Mouse (Mus musculus) hindlimb bud, embryonic 11.5 days (tissue): ENCODE measurements around the gene Gpr107.

Source experiments
- DNase-seq: peaks from one replicate; pipeline ENCODE4 v3.0.0-alpha.2; 2012; ENCODE audit warnings: low read depth, low spot score; ENCODE audit errors: extremely low spot score

The Gpr107 gene

DNA sequence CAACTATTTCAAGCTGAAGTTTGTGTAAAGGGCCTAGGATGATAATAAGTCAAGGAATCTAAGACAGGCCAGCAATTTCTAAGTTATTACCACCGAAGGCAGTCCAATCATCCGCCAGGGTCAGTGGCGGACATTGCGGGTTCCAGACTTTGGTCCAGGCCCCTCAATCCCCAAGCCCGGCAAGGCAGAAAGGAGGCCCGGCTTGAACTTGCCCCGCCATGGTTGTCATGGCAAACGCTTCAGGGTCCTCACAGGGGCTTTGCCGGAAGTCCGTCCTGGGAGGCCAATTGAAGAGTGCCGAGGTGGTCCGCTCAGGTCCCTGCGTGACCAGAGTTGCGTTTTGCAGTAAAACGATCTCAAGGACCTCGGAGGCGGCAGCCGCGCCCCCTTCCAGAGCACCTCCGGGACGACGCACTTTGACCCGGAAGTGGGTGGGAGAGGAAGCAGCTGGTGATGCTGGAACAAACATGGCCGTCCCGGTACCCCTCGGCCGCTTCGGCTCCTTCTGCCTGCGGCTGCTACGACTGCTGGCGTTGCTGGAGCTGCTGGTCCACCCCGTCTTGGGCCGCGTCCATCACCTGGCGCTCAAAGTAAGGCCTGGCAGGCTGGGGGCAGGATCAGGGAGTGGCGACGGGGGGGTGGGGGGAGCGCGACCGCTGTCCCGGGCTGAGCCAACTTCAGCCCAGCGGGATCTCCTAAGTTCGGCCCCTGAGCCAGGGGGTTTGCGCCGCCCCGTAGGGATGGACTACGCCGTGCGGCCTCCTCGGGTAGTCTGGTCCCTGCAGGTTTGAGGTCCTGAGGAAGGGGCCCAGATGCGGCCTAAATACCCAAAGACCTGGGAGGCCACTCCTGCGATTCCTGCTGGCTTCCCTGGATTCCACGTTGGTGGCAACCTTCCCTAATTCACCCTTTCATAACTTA, at the start of gene Gpr107:
Gene Gpr107, plus strand, starts transcription at position 425 of the 921 bp plus-strand sequence.
- peak; percentile 70 for DNase-seq

DNA sequence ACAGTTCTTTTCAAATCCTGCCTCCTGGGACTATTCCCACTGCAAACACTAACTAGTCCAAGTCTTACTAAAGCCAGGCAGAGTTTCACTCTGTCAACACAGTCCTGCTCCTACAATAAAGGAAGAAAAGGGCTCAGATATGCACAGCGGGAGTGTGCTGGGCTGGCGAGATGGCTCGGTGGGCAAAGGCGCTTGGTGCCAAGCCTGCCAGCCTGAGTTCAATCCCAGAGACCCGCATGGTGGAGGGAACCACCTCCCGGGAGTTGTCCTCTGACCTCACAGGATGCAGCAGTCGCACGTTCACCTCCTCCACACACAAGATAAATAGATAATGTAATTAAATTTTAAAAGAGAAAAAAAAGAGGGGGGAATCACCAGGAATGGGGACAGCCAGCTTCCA, 48.8 kb upstream of the Gpr107 start:
- DNase-seq = no peak

DNA sequence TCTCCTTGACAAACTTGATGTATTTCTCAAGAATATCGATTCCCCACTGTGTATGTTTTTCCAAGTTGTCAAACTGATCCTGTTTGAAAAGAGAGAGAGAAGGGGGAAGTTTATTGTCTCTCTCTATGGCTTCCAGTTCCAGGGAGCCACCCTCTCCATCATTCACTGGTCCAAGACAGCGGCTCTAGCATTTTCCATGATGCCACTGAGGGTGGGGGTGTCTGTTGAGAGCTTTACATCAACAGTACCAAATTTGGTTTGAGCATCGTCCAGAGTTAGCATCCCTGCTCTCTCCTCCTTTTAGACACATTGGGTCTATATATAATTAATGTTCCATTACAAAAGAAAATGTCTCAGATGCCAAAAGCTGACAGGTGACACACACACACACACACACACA, 46.8 kb upstream of the Gpr107 start:
- DNase-seq = no peak

DNA sequence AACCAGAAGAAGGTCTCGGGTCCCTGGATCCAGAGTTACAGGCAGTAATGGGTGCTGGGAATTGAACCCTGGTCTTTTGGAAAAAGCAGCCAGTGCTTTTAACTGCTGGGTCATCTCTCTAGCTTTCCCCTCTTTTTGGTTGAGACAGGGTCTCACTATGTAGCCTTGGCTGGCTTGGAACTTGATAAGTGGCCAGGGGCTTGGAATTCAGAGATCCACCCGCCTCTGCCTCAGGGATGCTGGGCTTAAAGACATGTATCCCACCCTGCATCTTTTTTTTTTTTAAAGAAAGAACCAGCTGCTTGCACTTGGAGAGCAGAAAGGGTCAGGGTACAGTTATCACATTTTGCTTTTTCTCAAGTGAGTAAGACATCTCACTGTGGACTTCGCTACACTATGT, 46.1 kb upstream of the Gpr107 start:
- DNase-seq = no peak

DNA sequence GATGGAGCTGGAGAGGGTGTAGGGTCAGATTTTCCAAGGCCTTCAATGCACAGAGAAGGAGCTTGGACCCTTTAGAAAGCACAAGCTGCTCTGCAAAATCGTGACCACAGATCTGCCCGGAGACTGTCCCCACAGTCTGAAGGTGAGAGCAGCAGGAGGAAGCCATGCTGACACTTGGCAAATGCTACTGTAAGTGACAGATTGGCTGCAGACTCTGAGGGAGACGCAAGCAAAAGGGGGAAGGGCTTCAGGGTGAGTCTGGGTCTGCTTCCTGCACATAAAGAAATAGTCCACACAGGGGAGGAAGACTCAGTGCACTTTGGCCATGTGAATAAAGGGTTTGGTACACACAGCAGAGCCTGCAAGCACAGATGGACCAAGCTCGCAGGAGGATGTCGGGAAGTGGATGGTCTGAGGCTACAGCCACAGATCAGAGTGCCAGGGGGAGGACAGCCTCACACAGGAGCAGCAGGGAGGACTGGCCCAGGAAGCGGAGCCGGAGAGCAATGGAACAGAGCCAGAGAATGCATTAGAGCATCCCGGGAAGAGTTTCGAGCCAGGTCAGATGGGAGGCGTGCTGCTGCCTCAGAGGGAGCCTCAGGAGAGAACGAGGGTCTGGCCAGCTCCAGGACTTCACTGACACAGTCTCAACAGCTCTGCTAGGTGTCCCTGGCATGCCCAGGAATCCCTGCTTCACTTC, 45.3 kb upstream of the Gpr107 start:
- no peak for DNase-seq

DNA sequence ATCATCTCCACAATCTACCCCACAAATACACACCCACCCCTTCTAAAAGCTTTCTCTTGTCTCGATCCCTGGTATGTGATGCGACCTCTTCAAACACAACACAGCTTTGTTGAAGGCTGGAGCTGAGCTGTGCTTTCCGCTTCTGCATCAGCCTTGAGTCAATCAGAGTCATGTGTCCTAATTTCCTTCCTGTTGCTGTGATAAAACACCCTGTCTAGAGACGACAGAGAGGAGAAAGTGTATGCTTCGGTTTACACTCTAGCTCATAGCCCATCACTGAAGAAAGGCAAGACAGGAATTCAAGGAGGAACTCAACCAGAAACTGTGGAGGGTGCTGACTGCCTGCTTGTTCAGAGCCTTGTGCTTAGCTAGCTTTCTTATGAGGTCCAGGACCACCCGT, 43.9 kb upstream of the Gpr107 start:
- DNase-seq = no peak

DNA sequence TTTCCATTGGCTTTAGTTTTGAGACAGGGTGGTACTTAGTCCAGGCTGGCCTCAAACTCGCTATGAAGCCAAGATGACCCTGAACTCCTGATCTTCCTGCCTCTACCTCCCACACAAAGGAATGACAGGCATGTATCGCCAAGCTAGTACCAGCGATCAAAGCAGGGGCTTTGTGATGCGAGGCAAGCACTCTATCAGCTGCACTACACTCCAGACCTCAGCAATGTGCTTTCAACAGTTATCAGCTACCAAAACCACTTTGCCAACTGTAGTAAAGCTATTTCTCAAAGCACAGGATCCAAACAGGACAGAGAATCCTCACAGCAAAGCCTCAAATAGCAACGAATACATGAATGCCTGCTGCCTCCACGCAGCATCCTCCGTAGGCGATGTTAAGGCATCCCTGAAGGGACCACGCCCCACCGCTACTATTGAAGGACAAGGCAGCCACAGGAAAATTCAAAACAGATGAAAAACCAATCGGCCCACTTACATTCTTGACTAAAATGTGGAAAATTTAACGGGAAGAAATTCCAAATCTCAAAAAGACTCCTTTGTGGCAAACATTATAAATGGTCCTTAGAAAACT, 42.1 kb upstream of the Gpr107 start:
- DNase-seq = no peak

DNA sequence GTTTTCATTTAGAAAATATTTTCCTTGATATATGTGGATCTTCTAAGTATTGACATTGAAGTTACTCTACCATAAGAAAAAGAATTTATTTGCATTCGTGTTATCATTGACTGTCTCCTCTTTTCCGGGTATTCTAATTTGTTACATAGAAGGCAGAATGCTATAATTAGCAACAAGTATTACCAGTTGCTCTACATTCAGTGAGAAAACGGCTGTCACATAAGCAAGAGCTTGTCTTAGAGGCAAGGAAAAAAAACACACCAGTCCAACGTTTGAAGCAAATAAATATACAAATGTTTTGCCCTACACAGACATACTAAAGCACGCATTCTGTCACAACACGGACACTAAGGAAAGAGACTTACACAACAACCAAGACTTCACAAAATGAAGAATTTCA, 40.4 kb upstream of the Gpr107 start:
- no peak for DNase-seq

DNA sequence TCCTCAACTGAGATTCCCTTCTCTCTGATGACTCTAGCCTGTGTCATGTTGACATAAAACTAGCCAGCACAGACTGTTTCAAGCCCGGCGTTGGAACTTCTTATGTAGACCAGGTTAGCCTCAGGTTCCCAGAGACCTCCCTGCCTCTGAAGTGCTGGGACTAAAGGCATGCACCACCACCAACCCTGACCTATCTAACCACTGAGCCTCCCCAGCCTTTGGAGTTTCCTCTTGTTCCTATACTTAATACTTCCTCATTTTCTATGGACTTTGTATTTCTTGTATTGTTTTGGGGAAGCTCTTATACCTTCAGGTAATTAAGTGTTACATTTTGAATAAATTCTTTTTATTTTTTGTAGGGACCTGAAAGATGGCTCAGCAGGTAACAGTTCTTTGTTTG, 37.9 kb upstream of the Gpr107 start:
- no peak for DNase-seq

DNA sequence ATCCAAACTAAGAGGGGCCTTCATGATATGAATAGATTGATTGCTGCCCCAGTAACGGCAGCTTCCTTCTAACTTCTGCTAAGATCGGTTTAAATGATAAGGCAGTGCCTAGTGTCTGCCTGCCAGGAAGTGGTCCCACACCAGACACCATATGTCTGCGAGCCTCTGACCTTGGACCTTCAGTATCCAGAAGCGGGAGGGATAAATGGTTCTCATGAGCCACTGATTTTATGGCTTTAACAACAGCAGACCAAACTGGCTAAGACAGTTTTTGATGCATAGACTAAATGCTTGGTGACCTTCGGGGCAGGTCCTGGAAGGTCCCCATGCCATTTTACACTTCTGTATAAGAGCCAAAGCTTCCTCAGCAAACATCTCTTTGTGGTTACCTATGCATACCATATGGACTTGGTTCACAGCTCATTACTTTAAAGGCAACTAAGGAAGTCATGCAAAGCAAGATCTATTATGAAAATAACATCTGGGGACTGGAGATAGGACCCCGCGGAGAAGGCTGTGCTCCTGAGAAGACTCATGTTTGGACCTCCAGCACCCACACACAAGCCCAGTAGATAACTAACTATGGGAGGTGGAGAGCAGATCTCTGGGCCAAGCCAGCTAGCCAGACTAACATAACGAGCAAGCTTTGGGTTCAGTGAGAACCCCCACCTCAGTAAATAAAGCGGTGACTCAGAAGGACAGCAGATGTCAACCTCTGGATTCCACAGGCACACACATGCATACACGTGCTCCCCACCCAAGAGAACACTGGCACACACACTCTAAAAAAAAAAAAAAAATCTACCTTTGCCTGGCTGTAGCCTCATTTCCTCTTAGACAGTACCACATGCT, 36.8 kb upstream of the Gpr107 start:
- DNase-seq = no peak

DNA sequence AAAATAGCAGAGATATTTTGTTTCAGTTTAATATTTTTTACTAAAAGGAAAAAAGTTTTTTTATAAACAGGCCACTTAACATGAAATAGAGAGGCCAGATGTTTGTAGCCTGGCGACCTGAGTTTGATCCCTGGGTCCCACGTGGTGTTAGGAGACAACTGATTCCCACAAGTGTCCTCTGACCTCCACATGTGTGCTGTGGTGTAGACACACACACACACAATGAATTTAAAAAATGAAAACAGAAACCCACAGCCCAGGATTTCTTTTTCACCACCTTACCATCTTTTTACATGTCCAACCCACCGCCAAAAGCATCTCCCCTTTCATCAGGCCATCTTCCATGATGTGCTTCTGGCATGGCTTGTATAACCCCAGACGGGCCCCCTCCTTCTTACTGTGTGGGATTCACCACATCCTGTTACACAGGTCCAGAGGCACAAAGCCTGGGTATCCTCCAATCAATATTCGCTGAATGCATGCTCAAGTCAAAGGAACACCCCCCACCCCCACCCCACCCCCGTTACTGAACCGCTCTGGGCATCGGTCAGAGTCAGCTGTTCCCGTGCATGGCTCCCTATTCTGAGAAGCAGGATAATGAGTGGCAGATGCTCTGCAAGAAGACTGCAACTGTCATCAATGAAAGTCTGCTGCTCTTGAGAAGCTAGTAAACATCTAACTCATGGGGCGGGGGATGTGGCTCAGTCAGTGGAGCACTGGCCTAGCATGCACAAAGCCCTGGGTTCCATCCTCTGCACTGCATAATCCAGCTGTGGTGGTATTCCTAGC, 36.0 kb upstream of the Gpr107 start:
- DNase-seq = no peak

DNA sequence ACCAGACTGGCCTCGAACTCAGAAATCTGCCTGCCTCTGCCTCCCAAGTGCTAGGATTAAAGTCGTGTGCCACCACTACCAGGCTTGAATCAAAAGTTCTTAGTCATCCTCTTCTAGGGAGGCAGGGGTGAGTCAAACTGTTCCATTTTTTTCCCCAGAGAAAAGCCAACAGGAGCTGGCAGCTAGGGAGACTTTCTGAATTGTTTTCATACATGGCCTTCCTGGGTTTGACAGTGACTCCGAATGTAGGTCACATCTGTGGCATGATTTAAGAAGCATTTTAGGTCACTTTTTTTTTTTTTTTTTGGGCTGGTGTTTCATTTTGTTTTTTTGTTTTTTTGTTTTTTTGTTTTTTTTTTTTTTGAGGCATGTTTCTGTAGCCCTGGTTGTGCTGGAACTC, 33.9 kb upstream of the Gpr107 start:
- DNase-seq = no peak

DNA sequence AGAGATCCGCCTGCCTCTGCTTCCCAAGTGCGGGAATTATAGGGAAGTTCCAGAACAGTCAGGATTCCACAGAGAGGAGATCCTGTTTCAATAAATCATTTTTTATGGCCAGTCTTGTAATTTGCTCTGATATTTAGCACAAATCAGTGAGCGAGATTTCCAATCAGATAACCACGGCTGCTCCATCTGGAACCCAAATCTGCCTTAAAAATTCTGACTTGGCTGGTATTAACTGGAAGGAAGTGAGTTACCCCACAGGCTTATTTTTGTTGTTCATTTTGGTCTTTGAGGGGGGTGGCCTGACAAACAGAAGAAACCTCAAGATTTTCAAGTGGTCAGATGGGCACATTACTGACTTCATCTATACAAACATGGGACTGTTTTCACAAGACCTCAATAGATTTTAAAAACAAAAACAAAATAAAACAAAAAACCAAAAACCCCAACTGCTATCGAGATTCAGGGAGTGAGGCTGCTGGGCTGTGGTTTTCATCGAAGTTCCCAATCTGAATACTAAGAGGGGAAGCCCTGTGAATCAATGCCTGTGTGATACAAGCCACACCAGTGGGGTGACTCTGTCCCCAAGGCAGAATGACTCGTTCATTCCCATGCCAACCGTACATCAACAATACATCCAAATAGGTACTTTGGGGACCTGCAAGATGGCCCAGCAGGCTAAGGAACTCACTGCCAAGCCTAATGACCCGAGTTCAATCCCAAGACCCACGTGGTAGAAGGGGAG, 33.3 kb upstream of the Gpr107 start:
- no peak for DNase-seq

DNA sequence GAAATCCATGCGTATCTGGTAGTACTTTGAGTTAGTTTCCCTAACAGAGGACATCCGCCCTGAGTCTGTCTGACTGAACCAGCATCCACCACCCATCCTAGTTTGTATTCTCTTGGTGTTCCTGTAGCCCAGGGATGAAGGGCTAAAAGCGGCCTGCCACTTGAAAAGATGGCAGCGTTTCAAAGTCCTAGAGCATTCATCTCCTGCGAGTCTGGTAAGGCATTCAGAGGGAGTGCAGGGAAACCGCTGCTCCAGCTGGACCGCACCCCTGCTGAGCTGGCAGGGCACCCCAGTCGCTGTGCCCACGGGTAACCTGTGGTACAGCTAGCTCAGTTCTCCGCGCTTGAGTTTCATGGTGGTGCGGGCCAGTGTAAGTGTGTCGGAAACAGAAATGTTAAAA, 32.3 kb upstream of the Gpr107 start:
- no peak for DNase-seq

DNA sequence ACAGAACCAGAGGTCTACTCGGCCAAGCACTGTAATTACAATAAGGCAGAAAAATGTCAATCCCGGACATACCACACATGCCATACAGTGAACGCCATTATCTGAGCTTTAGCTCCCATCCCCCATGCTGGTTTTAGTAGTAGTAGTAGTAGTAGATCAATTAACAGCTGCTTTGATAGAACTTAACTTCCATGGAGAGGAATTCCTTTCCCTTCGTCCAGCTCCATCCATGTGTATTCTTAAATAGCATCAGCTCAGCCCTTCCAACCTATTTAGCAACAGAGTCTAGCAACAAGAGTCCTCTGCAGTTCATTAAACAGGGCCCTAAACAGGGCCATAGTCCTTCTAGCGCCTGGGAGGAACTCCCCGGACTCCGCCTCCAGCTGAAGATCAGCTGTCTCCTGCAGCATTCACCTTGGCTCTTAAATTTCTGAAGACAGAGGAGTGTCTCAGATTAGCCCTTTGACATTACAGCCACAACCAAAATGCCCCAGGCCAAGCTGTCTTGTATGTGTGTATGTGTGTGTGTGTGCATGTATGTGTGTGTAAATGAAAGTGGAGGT, 30.9 kb upstream of the Gpr107 start:
- DNase-seq = no peak

DNA sequence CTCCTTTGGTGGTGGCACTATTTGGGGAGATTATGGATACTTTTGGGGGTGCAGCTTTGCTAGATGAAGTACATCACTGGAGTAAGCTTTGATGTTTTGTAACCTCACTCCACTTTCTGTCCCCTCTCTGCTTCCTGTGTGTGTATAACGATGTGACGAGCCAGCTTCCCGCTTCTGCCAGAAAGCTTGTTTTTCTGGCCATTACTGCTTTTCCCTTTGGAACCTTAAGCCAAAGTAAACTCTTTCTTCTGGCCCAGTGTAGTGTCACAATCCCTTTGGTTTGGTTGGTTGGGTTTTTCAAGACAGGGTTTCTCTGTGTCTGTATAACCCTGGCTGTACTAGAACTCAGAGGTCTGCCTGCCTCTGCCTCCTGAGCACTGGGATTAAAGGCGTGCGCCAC, 29.3 kb upstream of the Gpr107 start:
- DNase-seq = no peak

DNA sequence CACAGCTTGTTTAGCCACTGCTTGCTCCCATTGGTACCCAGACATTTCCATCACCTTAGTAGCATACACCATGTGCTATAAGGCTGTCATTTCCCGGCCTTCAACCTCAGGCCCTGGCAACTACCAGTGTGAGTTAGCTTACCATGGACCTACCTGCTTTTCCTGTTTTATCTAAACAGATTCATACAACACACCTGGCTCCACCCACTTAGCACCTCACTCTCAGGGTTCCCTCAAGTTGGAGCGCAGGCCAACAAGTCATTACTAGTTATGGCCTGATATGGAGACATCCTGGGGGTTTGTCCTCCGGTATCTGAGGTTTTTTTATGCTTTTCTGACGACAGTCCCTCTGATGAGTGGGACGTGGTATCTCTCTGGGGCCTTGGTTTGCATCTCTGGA, 28.6 kb upstream of the Gpr107 start:
- no peak for DNase-seq

DNA sequence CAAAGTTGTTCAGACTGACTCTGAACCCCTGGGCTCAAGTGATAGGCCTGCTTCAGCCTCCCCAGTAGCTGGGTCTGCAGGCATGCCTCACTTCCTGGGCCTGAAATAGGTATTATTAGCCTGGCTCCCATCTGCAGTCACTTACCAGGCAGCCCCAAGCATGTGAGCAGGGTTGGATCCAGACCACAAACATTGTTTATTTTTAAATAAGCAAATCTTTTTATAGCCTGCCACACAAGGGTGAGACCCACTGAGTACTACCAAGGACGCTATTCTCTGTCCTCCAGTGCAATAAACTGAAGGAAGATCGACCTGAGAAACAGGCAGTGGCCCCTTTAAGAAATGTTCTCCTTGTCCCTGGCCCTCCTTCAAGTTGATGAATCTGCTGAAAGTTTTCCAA, 27.4 kb upstream of the Gpr107 start:
- DNase-seq = no peak

DNA sequence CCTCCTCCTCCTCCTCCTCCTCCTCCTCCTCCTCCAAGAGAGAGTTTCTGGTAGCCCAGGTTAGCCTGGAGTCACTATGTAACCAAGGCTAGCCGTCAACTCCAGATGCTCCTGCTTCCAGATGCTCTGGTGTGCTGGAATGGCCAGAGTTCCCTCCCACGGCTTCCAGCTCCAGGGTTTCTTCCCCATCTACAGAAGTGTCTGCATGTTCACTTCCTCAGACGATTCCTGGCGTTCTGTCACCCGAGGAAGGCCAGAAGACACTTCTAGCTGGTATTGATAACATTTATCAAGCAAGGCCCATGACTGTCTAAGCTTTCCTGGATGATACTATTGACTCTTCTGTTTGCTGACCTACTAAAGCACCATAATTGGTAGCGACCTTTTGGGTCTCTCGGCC, 27.0 kb upstream of the Gpr107 start:
- DNase-seq = no peak
